Mouse (Mus musculus) thymus, adult 2 months (tissue): Measurements from ENCODE around the gene Cerk. TPM values are rescaled to one million over a fixed set of nuclear protein-coding genes. Genes with fewer than 3 reads are reported as not detected.

Experiments used
- DNase-seq: peaks from one replicate; pipeline ENCODE4 v3.0.0; 2021
- H3K27ac ChIP-seq: fragments of 200-500 bp; 2 replicates; pipeline ENCODE4 v1.5.1; 2012; ENCODE audit warnings: low read length, control low read depth; ENCODE audit not compliant: control insufficient read depth, insufficient read depth
- H3K27me3 ChIP-seq: fragments of 200-500 bp; 2 replicates; pipeline ENCODE4 v1.6.1; 2012; ENCODE audit warnings: mild to moderate bottlenecking, low read length, moderate library complexity, mixed read lengths; ENCODE audit not compliant: control insufficient read depth, insufficient read depth
- H3K36me3 ChIP-seq: fragments of 200-500 bp; 2 replicates; pipeline ENCODE4 v1.6.1; 2012; ENCODE audit warnings: mild to moderate bottlenecking, low read length, moderate library complexity; ENCODE audit not compliant: control insufficient read depth, insufficient read depth
- H3K4me1 ChIP-seq: fragments of 200-500 bp; replicated peaks from 2 replicates; pipeline ENCODE4 v1.6.1; 2012; ENCODE audit warnings: low read length; ENCODE audit not compliant: control insufficient read depth, insufficient read depth
- H3K4me3 ChIP-seq: fragments of 200-500 bp; 2 replicates; pipeline ENCODE4 v1.5.1; 2012; ENCODE audit warnings: mild to moderate bottlenecking, low read length, control low read depth, moderate library complexity; ENCODE audit not compliant: control insufficient read depth, insufficient read depth
- CTCF ChIP-seq: fragments of 200-500 bp; IDR thresholded peaks from 2 replicates; pipeline ENCODE4 v1.5.1; 2012; ENCODE audit warnings: mild to moderate bottlenecking, control low read depth, low read length, moderate library complexity, borderline replicate concordance; ENCODE audit not compliant: control insufficient read depth, poor library complexity, insufficient read depth; ENCODE audit errors: extremely low read depth
- POLR2A ChIP-seq: fragments of 200-500 bp; IDR thresholded peaks from 2 replicates; pipeline ENCODE4 v1.6.1; 2012; ENCODE audit warnings: mild to moderate bottlenecking, low read length, control low read depth, moderate library complexity; ENCODE audit not compliant: control insufficient read depth, poor library complexity, insufficient read depth; ENCODE audit errors: extremely low read depth
- WGBS: fragments of 180-500 bp; shearing (Covaris S2); methylation state at CpG from one replicate; pipeline ENCODE4 v1.1.7; 2018; 5-methylcytosine and 5-hydroxymethylcytosine counted together
- polyA plus RNA-seq: library from polyadenylated mRNA; depleted of rRNA; stranded (reverse); fragments of >200 nt; gene quantifications from 2 replicates; pipeline ENCODE4 v1.2.3, GENCODE M21; 2012; rRNA removed

The Cerk gene
- 178 and 180 TPM in 2 replicates for polyA plus RNA-seq

DNA sequence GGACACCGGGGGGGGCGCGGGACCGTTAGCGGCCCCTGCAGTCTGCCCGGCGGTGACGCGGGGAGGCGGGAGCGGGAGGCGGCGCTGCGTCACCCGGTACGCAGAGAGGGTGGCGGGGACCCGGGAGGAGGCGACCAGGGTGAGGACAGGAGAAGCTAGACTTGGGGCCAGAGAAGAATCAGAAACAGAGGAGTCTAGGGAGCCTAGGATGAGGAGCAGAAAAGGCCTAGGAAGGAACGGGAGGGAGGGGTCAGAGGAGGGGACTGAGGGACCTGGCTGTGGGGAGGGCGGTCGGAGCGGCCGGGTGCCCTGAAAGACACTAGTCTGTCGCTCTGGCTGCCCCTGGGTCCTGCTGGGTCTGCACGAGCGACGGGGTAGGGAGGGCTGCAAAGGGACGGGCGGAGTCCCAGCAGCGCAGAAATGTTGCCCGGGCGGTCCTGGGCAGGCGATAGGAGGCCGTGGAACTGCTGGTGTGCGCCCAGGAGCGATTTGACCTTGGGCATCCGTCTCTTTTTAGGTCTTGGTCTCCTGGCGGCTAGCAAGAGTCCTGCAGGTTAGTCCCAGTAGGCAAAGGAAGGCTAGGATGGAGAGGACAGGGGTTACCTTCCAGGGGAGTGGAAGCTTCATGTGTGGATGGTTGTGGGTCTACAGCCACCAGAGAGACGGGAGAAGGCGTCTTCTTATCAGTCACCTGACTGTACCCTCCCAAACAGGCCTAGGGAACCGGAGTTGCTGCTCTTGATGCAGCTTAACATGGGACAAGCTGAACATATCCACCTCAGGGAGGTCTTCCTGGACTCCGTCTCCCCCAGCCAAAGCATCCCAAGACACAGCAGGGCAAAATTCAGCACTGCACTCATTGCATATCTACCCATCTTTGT is at the start of gene Cerk:
Gene Cerk, minus strand, starts transcription at position 453 of the 881 bp plus-strand sequence.
- Histone ChIP-seq H3K27ac (peak within 1 kb of the TSS; percentile 99), H3K4me1 (peaks cover 39% of the 10 kb centered on the region), H3K4me3 (peak within 1 kb of the TSS; percentile 86), H3K36me3 (no peaks in the 10 kb centered on the region), H3K27me3 (no peaks in the 10 kb centered on the region)
- WGBS = 4% methylated on average over 43 of the region's 43 CpGs
- TF ChIP-seq CTCF (peak; percentile 38; the same call in 1 of the 2 replicates), POLR2A (peak; percentile 24; the same call in 1 of the 2 replicates)
- peak; percentile 81 for DNase-seq

DNA sequence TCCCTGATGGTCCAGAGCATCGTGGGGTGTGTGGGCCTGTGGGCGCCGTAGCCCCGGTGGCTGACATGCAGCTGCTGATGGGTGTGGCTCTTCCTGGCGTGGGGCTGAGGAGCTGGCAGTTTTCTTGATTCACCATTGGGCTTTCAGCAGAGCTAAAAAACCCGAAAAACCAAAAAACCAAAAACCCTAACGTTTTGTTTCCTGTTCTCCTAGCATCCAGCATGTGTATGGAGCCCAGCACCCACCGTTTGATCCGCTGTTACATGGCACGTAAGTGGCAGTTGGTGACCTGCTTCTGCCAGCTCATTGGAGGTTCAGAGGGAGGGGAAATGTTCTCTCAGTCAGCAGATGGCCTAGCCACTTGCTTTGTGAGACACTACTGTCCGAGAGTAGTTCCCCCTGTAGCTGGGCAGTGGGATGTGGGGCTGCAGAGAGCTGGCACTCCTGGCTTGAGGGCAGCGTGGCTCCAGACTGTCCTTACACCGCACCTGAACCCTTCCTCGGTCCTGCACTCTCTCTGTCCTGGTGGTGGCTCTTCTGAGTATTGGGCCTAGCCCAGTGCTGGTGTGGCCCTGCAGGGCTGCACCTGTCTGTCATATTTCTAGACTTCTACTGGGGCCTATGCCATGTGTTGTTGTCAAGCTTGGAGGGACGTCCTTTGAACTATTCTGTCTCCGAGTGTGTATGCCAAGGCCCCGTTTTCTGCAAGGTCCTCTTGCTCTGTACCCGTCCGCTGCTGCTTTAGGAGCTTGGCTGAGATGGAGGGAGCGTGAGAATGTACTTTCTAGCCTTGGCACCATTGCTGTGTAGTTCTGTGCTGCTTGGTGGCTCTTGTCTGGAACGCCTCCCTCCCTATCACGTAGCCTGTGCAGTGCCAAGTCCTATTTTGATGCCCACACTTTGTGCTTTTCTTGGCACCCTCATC is 48.8 kb upstream of the Cerk start:
- Histone ChIP-seq H3K27me3 (no peaks in the 10 kb centered on the region), H3K4me3 (no peak overlapping the region), H3K4me1 (peaks cover 32% of the 10 kb centered on the region), H3K27ac (peak overlapping the region; percentile 66), H3K36me3 (no peaks in the 10 kb centered on the region; the same call in 1 of the 2 replicates)
- DNase-seq = peak; percentile 41
- no peak for TF ChIP-seq CTCF
- TF ChIP-seq POLR2A = no peak
- WGBS = 31% methylated on average over 22 of the region's 22 CpGs

- TF ChIP-seq POLR2A (no peak), CTCF (no peak)
- Histone ChIP-seq H3K4me1 (peaks cover 35% of the 10 kb centered on the region), H3K27ac (peak overlapping the region; percentile 66), H3K36me3 (no peaks in the 10 kb centered on the region; the same call in 1 of the 2 replicates), H3K27me3 (no peaks in the 10 kb centered on the region), H3K4me3 (no peak overlapping the region)
- 53% methylated on average over 5 of the region's 5 CpGs for WGBS
- no peak for DNase-seq
These were observed 48.1 kb upstream of the Cerk start for GRCm38 (mm10) chr15:86234001-86234400.

- no peak for DNase-seq
- Histone ChIP-seq H3K27me3 (no peaks in the 10 kb centered on the region), H3K27ac (no peak overlapping the region), H3K36me3 (no peaks in the 10 kb centered on the region), H3K4me3 (no peak overlapping the region), H3K4me1 (peaks cover 33% of the 10 kb centered on the region)
- 85% methylated on average over 7 of the region's 7 CpGs for WGBS
- no peak for TF ChIP-seq POLR2A
- TF ChIP-seq CTCF = no peak
These were observed 46.0 kb upstream of the Cerk start for GRCm38 (mm10) chr15:86231831-86232512.

DNA sequence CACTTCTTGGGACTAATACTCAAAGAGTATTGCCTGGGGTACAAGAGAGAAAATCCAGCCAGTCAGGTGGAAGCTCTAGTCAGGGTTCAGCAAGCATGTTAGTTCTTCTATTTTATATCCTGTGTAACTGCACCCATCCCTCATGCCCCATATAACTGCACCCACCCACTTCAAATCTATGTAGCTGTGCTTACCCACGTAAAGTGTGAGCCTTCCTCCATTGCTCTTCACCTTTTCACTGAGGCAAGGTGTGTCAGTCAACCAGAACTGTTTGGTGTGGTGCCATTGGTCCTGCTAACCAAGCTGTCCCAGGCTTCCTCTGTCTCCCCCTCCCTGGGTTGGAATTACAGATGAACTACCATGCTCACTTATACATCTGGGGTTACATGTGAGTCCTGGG is 45.2 kb upstream of the Cerk start:
- WGBS = 76% methylated on average over 1 of the region's 1 CpGs
- TF ChIP-seq POLR2A (no peak), CTCF (no peak)
- no peak for DNase-seq

More for the DNA sequence above, 45.2 kb upstream of the Cerk start:
- no peaks in the 10 kb centered on the region for H3K27me3 ChIP-seq
- no peak overlapping the region for H3K27ac ChIP-seq
- no peak overlapping the region for H3K4me3 ChIP-seq
- H3K4me1 ChIP-seq = peaks cover 33% of the 10 kb centered on the region
- H3K36me3 ChIP-seq = no peaks in the 10 kb centered on the region
